Mouse (Mus musculus): ENCODE results near the gene Gm21985. TPM values are rescaled to one million over a fixed set of nuclear protein-coding genes. Genes with fewer than 3 reads are reported as not detected.
"Not testable (repeated sequence)": the region's sequence is repeated elsewhere in the genome, so short reads cannot be mapped to it uniquely, and the experiment has no call there.

Gene Gm21985
- polyA plus RNA-seq, 1 experiment = 2.2 TPM

DNA sequence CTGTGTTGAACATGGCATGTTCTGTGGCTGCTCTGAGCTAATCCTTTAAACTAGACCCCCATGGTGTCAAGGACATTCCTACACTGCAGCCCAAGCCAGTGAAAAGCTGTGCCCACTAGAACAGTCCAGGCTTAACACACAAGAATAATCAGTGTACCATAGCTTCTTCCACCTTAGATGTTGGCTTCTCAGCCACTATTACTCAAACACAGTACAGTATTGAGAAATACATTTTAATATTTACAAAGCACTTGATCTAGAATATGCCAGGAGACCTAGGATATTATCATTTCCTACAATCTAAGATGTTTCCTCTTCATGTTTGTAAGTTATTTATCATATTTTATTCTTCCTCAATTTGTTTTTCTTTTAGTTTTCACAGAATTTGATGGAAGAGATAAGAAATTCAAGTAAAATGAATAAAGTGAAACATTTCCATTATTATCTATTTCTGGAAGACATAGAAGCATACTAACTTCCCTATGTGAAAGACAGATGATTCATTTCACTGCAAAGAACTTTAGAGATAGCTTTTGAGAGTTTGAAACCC, 182.5 kb downstream of the Gm21985 start:
- H3K4me3 ChIP-seq (ENCODE audit: low read depth, low read length) = no peak overlapping the region
- no peaks in the 10 kb centered on the region for H3K36me3 ChIP-seq (ENCODE audit: control insufficient read depth, insufficient read depth, low read length, poor library complexity, severe bottlenecking)
- H3K27ac ChIP-seq (ENCODE audit: insufficient read depth, low read length) = no peak overlapping the region
- TF ChIP-seq POLR2A (IDR thresholded peaks at IDR 0.05; ENCODE audit: insufficient read depth, low read length) (no peak), EP300 (IDR thresholded peaks at IDR 0.05; ENCODE audit: insufficient read depth, low read depth, low read length) (no peak), CTCF (IDR thresholded peaks at IDR 0.05; ENCODE audit: low read depth, low read length) (no peak)
- no peak overlapping the region for H3K9ac ChIP-seq (ENCODE audit: low read depth, poor library complexity, severe bottlenecking)
- H3K4me1 ChIP-seq (ENCODE audit: control insufficient read depth, insufficient read depth, low read length) = no peaks in the 10 kb centered on the region
- no peaks in the 10 kb centered on the region for H3K9me3 ChIP-seq (replicated peaks; ENCODE audit: control insufficient read depth, insufficient read depth, low read length, poor library complexity, severe bottlenecking)
- H3K27me3 ChIP-seq (ENCODE audit: control insufficient read depth, insufficient read depth, low read length, poor library complexity, severe bottlenecking) = no peaks in the 10 kb centered on the region

GRCm38 (mm10) chr2:112449597-112450296, 183.6 kb downstream of the Gm21985 start:
- TF ChIP-seq EP300 (IDR thresholded peaks at IDR 0.05; ENCODE audit: insufficient read depth, low read depth, low read length) (no peak), CTCF (IDR thresholded peaks at IDR 0.05; ENCODE audit: low read depth, low read length) (no peak), POLR2A (IDR thresholded peaks at IDR 0.05; ENCODE audit: insufficient read depth, low read length) (no peak)
- no peak overlapping the region for H3K27ac ChIP-seq (ENCODE audit: insufficient read depth, low read length)
- no peaks in the 10 kb centered on the region for H3K4me1 ChIP-seq (ENCODE audit: control insufficient read depth, insufficient read depth, low read length)
- no peaks in the 10 kb centered on the region for H3K36me3 ChIP-seq (ENCODE audit: control insufficient read depth, insufficient read depth, low read length, poor library complexity, severe bottlenecking)
- H3K27me3 ChIP-seq (ENCODE audit: control insufficient read depth, insufficient read depth, low read length, poor library complexity, severe bottlenecking) = no peaks in the 10 kb centered on the region
- no peaks in the 10 kb centered on the region for H3K9me3 ChIP-seq (replicated peaks; ENCODE audit: control insufficient read depth, insufficient read depth, low read length, poor library complexity, severe bottlenecking)
- no peak overlapping the region for H3K9ac ChIP-seq (ENCODE audit: low read depth, poor library complexity, severe bottlenecking)
- H3K4me3 ChIP-seq (ENCODE audit: low read depth, low read length) = no peak overlapping the region

- H3K4me3 ChIP-seq (ENCODE audit: low read depth, low read length); H3K9me3 ChIP-seq (replicated peaks; ENCODE audit: control insufficient read depth, insufficient read depth, low read length, poor library complexity, severe bottlenecking); H3K27ac ChIP-seq (ENCODE audit: insufficient read depth, low read length); H3K36me3 ChIP-seq (ENCODE audit: control insufficient read depth, insufficient read depth, low read length, poor library complexity, severe bottlenecking); H3K9ac ChIP-seq (ENCODE audit: low read depth, poor library complexity, severe bottlenecking); H3K27me3 ChIP-seq (ENCODE audit: control insufficient read depth, insufficient read depth, low read length, poor library complexity, severe bottlenecking); H3K4me1 ChIP-seq (ENCODE audit: control insufficient read depth, insufficient read depth, low read length): not testable (repeated sequence)
Measured at GRCm38 (mm10) chr2:112452513-112452912, 186.4 kb downstream of the Gm21985 start.

GRCm38 (mm10) chr2:112454125-112454861, 188.2 kb downstream of the Gm21985 start:
- TF ChIP-seq EP300 (IDR thresholded peaks at IDR 0.05; ENCODE audit: insufficient read depth, low read depth, low read length) = no peak
- no peak for TF ChIP-seq POLR2A (IDR thresholded peaks at IDR 0.05; ENCODE audit: insufficient read depth, low read length)
- TF ChIP-seq CTCF (IDR thresholded peaks at IDR 0.05; ENCODE audit: low read depth, low read length) = no peak
- no peaks in the 10 kb centered on the region for H3K9me3 ChIP-seq (replicated peaks; ENCODE audit: control insufficient read depth, insufficient read depth, low read length, poor library complexity, severe bottlenecking)
- H3K4me1 ChIP-seq (ENCODE audit: control insufficient read depth, insufficient read depth, low read length) = no peaks in the 10 kb centered on the region
- no peaks in the 10 kb centered on the region for H3K36me3 ChIP-seq (ENCODE audit: control insufficient read depth, insufficient read depth, low read length, poor library complexity, severe bottlenecking)
- peak overlapping the region; percentile 99 for H3K4me3 ChIP-seq (ENCODE audit: low read depth, low read length)
- peak overlapping the region; percentile 82 for H3K27ac ChIP-seq (ENCODE audit: insufficient read depth, low read length)
- no peaks in the 10 kb centered on the region for H3K27me3 ChIP-seq (ENCODE audit: control insufficient read depth, insufficient read depth, low read length, poor library complexity, severe bottlenecking)
- peak overlapping the region; percentile 72 for H3K9ac ChIP-seq (ENCODE audit: low read depth, poor library complexity, severe bottlenecking)

GRCm38 (mm10) chr2:112454862-112455564, 188.9 kb downstream of the Gm21985 start, which contains the start of gene Emc7:
Emc7 (plus strand) TSS chr2:112454997.
- TF ChIP-seq EP300 (IDR thresholded peaks at IDR 0.05; ENCODE audit: insufficient read depth, low read depth, low read length) (0 out of 2 replicates have a peak, but pooled peaks have one; percentile 5), CTCF (IDR thresholded peaks at IDR 0.05; ENCODE audit: low read depth, low read length) (no peak), POLR2A (IDR thresholded peaks at IDR 0.05; ENCODE audit: insufficient read depth, low read length) (peak; percentile 91)
- Histone ChIP-seq H3K27ac (ENCODE audit: insufficient read depth, low read length) (peak within 1 kb of the TSS; percentile 82), H3K27me3 (ENCODE audit: control insufficient read depth, insufficient read depth, low read length, poor library complexity, severe bottlenecking) (no peaks in the 10 kb centered on the region), H3K9me3 (replicated peaks; ENCODE audit: control insufficient read depth, insufficient read depth, low read length, poor library complexity, severe bottlenecking) (no peaks in the 10 kb centered on the region), H3K9ac (ENCODE audit: low read depth, poor library complexity, severe bottlenecking) (peak within 1 kb of the TSS; percentile 72), H3K4me3 (ENCODE audit: low read depth, low read length) (peak within 1 kb of the TSS; percentile 99), H3K4me1 (ENCODE audit: control insufficient read depth, insufficient read depth, low read length) (no peaks in the 10 kb centered on the region), H3K36me3 (ENCODE audit: control insufficient read depth, insufficient read depth, low read length, poor library complexity, severe bottlenecking) (no peaks in the 10 kb centered on the region; the same call in 1 of the 2 replicates)

Other genes starting within 250 kb of the Gm21985 start
- gene Olfr1311, start 241.9 kb upstream of the Gm21985 start, polyA plus RNA-seq (2011; ENCODE audit: insufficient read depth, insufficient read length, low read depth, missing spikeins) = not detected in 2 replicates
- not detected in 2 replicates for gene Olfr1312, start 216.1 kb upstream of the Gm21985 start, polyA plus RNA-seq (2011; ENCODE audit: insufficient read depth, insufficient read length, low read depth, missing spikeins)
- not detected in 2 replicates for gene Olfr1313, start 188.5 kb upstream of the Gm21985 start, polyA plus RNA-seq (2011; ENCODE audit: insufficient read depth, insufficient read length, low read depth, missing spikeins)
- gene Olfr1314, start 169.5 kb upstream of the Gm21985 start, polyA plus RNA-seq (2011; ENCODE audit: insufficient read depth, insufficient read length, low read depth, missing spikeins) = not detected in 2 replicates
- not detected in 2 replicates for gene Olfr1315-ps1, start 150.9 kb upstream of the Gm21985 start, polyA plus RNA-seq (2011; ENCODE audit: insufficient read depth, insufficient read length, low read depth, missing spikeins)
- gene Olfr1316, start 131.3 kb upstream of the Gm21985 start, polyA plus RNA-seq (2011; ENCODE audit: insufficient read depth, insufficient read length, low read depth, missing spikeins) = not detected in 2 replicates
- not detected in 2 replicates for gene Olfr1317, start 126.0 kb upstream of the Gm21985 start, polyA plus RNA-seq (2011; ENCODE audit: insufficient read depth, insufficient read length, low read depth, missing spikeins)
- gene Olfr1318, start 112.1 kb upstream of the Gm21985 start, polyA plus RNA-seq (2011; ENCODE audit: insufficient read depth, insufficient read length, low read depth, missing spikeins) = not detected in 2 replicates
- gene Lpcat4, start 26.8 kb upstream of the Gm21985 start, polyA plus RNA-seq (2011; ENCODE audit: insufficient read depth, insufficient read length, low read depth, missing spikeins) = 33.4 and 35.4 TPM in 2 replicates
- gene Nutm1, start 7.0 kb upstream of the Gm21985 start, polyA plus RNA-seq (2011; ENCODE audit: insufficient read depth, insufficient read length, low read depth, missing spikeins) = not detected in 2 replicates
- 129 and 130 TPM in 2 replicates for gene Nop10, start 4.4 kb upstream of the Gm21985 start, polyA plus RNA-seq (2011; ENCODE audit: insufficient read depth, insufficient read length, low read depth, missing spikeins)
- 31.9 and 32.2 TPM in 2 replicates for gene Slc12a6, start 489 bp upstream of the Gm21985 start, polyA plus RNA-seq (2011; ENCODE audit: insufficient read depth, insufficient read length, low read depth, missing spikeins)
- gene Emc4, start 101.7 kb downstream of the Gm21985 start, polyA plus RNA-seq (2011; ENCODE audit: insufficient read depth, insufficient read length, low read depth, missing spikeins) = 53.4 and 66.7 TPM in 2 replicates
- gene Katnbl1, start 112.9 kb downstream of the Gm21985 start, polyA plus RNA-seq (2011; ENCODE audit: insufficient read depth, insufficient read length, low read depth, missing spikeins) = 47.1 and 51.5 TPM in 2 replicates
- gene Emc7, start 188.7 kb downstream of the Gm21985 start, polyA plus RNA-seq (2011; ENCODE audit: insufficient read depth, insufficient read length, low read depth, missing spikeins) = 6.3 and 6.6 TPM in 2 replicates
- not detected in 2 replicates for gene Chrm5, start 214.5 kb downstream of the Gm21985 start, polyA plus RNA-seq (2011; ENCODE audit: insufficient read depth, insufficient read length, low read depth, missing spikeins)
- 10.7 and 16.2 TPM in 2 replicates for gene Aven, start 226.7 kb downstream of the Gm21985 start, polyA plus RNA-seq (2011; ENCODE audit: insufficient read depth, insufficient read length, low read depth, missing spikeins)